Mouse (Mus musculus) heart, adult 2 months (tissue): ENCODE measurements at regions not wholly inside any gene's neighbourhood (a gene's known extent, or its start where the extent isn't known, plus 50 kb on each side); places are given as distances from the start of the nearest gene placed in this dataset.

Experiments
- CTCF ChIP-seq: fragments of 200-600 bp; IDR thresholded peaks from 2 replicates; pipeline ENCODE4 v1.8.1; 2022; ENCODE audit warnings: antibody characterized with exemption, mild to moderate bottlenecking, moderate library complexity
- EP300 ChIP-seq: fragments of 200-500 bp; IDR thresholded peaks from 2 replicates; pipeline ENCODE4 v1.6.1; 2011; ENCODE audit warnings: low read depth, low read length, control low read depth; ENCODE audit not compliant: insufficient read depth
- POLR2A ChIP-seq: fragments of 200-500 bp; IDR thresholded peaks from 2 replicates; pipeline ENCODE4 v1.6.1; 2011; ENCODE audit warnings: mild to moderate bottlenecking, low read depth, low read length, control low read depth; ENCODE audit not compliant: insufficient read depth

- TF ChIP-seq EP300 (no peak), CTCF (no peak), POLR2A (no peak)
Observed at GRCm38 (mm10) chr10:11648151-11648550, 304.9 kb downstream of the Epm2a start.
